ENCODE assay signal across 38 mouse cellular contexts in the genomic region with DNA sequence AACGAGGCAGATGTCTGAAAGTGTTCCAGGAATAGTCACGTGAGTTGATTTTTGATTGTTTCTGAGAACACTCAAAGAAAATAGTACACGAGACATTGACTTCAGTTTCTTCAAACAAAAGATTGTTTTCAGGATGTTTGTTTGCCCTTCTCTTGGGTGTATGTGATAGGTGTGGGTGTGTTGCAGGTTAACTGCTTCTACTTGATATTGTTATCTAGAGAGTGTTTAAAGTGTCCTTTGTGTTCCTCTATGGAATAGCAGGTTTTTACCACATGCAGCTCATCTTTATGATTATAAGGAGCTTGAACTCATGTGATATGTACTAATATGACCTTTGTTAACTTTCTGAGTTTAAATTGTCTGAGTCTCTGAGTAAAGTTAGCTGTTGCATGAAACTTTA. TPM values are rescaled to one million over a fixed set of nuclear protein-coding genes. Genes with fewer than 3 reads are reported as not detected.
"Had no signal": no experiment of that assay in that cellular context is flagged by ENCODE, and none has a peak within 500 bp of the region (broad histone marks: within the 10 kb centered on the region; RNA-seq: fewer than 3 reads in every experiment).

No protein-coding gene starts in this region.

- ATAC-seq: forebrain, embryonic 13.5 days; forebrain, embryonic 14.5 days; forebrain, embryonic 15.5 days; forebrain, embryonic 16.5 days; forebrain, postnatal 0 days had no signal

- H3K27ac ChIP-seq: embryonic facial prominence, embryonic 10.5 days; embryonic facial prominence, embryonic 12.5 days; embryonic facial prominence, embryonic 13.5 days; embryonic facial prominence, embryonic 15.5 days; forebrain, embryonic 10.5 days; forebrain, embryonic 12.5 days; forebrain, embryonic 13.5 days; forebrain, embryonic 15.5 days; gastrocnemius, adult 2 months; heart, adult 2 months had no signal

- H3K4me1 ChIP-seq: embryonic facial prominence, embryonic 10.5 days; embryonic facial prominence, embryonic 12.5 days; embryonic facial prominence, embryonic 13.5 days; embryonic facial prominence, embryonic 15.5 days; forebrain, embryonic 10.5 days; forebrain, embryonic 12.5 days; forebrain, embryonic 13.5 days; forebrain, embryonic 15.5 days had no signal

- DNase-seq: cerebellum, adult 8-10 months; cerebellum, adult 9-10 months; cerebellum, adult 9-11 months; cerebellum, postnatal 10 days; cerebellum, postnatal 14 days; cerebellum, postnatal 25 days; cerebellum, postnatal 36 days; embryo, embryonic 11 days; forebrain, postnatal 0 days; gastrocnemius, adult 2 months; gastrocnemius, postnatal 10 days; gastrocnemius, postnatal 14 days; gastrocnemius, postnatal 25 days; gastrocnemius, postnatal 36 days; heart, adult 11 months; heart, adult 18-20 months; heart, adult 2 months had no signal

- H3K36me3 ChIP-seq: embryonic facial prominence, embryonic 10.5 days; embryonic facial prominence, embryonic 12.5 days; embryonic facial prominence, embryonic 13.5 days; embryonic facial prominence, embryonic 15.5 days; forebrain, embryonic 10.5 days; forebrain, embryonic 12.5 days; forebrain, embryonic 15.5 days had no signal

- H3K4me2 ChIP-seq: embryonic facial prominence, embryonic 12.5 days; embryonic facial prominence, embryonic 13.5 days; embryonic facial prominence, embryonic 15.5 days; forebrain, embryonic 12.5 days; forebrain, embryonic 13.5 days; forebrain, embryonic 15.5 days had no signal

- H3K27me3 ChIP-seq: embryonic facial prominence, embryonic 12.5 days; embryonic facial prominence, embryonic 13.5 days; embryonic facial prominence, embryonic 15.5 days; forebrain, embryonic 12.5 days; forebrain, embryonic 13.5 days; forebrain, embryonic 15.5 days had no signal

- H3K9me3 ChIP-seq: embryonic facial prominence, embryonic 10.5 days; embryonic facial prominence, embryonic 12.5 days; embryonic facial prominence, embryonic 13.5 days; embryonic facial prominence, embryonic 15.5 days; forebrain, embryonic 10.5 days; forebrain, embryonic 12.5 days; forebrain, embryonic 13.5 days; forebrain, embryonic 15.5 days had no signal

- H3K4me3 ChIP-seq: embryonic facial prominence, embryonic 10.5 days; embryonic facial prominence, embryonic 12.5 days; embryonic facial prominence, embryonic 13.5 days; embryonic facial prominence, embryonic 15.5 days; erythroblast, embryonic 14.5 days; forebrain, embryonic 10.5 days; forebrain, embryonic 12.5 days; forebrain, embryonic 13.5 days; forebrain, embryonic 15.5 days; gastrocnemius, adult 2 months; heart, adult 2 months had no signal

- H3K9ac ChIP-seq: embryonic facial prominence, embryonic 12.5 days; embryonic facial prominence, embryonic 13.5 days; embryonic facial prominence, embryonic 15.5 days; forebrain, embryonic 12.5 days; forebrain, embryonic 13.5 days; forebrain, embryonic 15.5 days; forebrain, postnatal 0 days had no signal

RNA-seq across cellular contexts. Expression of gene Ugt2b36, which starts 6.1 kb away (rescaled TPM):
- total RNA-seq: common myeloid progenitor, adult 5-6 weeks; forebrain, postnatal 0 days; gastrocnemius, adult 2 months; gastrocnemius, adult 8-10 months; gastrocnemius, postnatal 10 days; gastrocnemius, postnatal 14 days; gastrocnemius, postnatal 25 days; gastrocnemius, postnatal 36 days; gastrocnemius, postnatal 4 days; granulocyte monocyte progenitor cell, adult 5-6 weeks; heart, adult 18-20 months; heart, adult 2 months had no signal
- polyA plus RNA-seq: cortical plate, adult 2 months; embryonic facial prominence, embryonic 10.5 days; embryonic facial prominence, embryonic 11.5 days; embryonic facial prominence, embryonic 12.5 days; embryonic facial prominence, embryonic 13.5 days; embryonic facial prominence, embryonic 15.5 days; erythroblast, embryonic 14.5 days; forebrain, embryonic 10.5 days; forebrain, embryonic 11.5 days; forebrain, embryonic 12.5 days; forebrain, embryonic 13.5 days; forebrain, embryonic 14.5 days; forebrain, embryonic 16.5 days; forebrain, postnatal 0 days; frontal cortex, adult 2 months; gonadal fat pad, adult 2 months; heart, adult 2 months had no signal

RNA-seq across cellular contexts. Expression of gene Ugt2b5, which starts 53.8 kb away (rescaled TPM):
- total RNA-seq: common myeloid progenitor, adult 5-6 weeks; forebrain, postnatal 0 days; gastrocnemius, adult 2 months; gastrocnemius, postnatal 10 days; gastrocnemius, postnatal 14 days; gastrocnemius, postnatal 25 days; gastrocnemius, postnatal 36 days; granulocyte monocyte progenitor cell, adult 5-6 weeks; heart, adult 18-20 months; heart, adult 2 months had no signal
- polyA plus RNA-seq: cortical plate, adult 2 months; embryonic facial prominence, embryonic 10.5 days; embryonic facial prominence, embryonic 11.5 days; embryonic facial prominence, embryonic 12.5 days; embryonic facial prominence, embryonic 13.5 days; embryonic facial prominence, embryonic 14.5 days; embryonic facial prominence, embryonic 15.5 days; erythroblast, embryonic 14.5 days; forebrain, embryonic 10.5 days; forebrain, embryonic 11.5 days; forebrain, embryonic 12.5 days; forebrain, embryonic 13.5 days; forebrain, embryonic 15.5 days; forebrain, embryonic 16.5 days; forebrain, postnatal 0 days; frontal cortex, adult 2 months; gonadal fat pad, adult 2 months; heart, adult 2 months had no signal
